27 mouse cellular contexts compared by ENCODE assay signal in the genomic region with DNA sequence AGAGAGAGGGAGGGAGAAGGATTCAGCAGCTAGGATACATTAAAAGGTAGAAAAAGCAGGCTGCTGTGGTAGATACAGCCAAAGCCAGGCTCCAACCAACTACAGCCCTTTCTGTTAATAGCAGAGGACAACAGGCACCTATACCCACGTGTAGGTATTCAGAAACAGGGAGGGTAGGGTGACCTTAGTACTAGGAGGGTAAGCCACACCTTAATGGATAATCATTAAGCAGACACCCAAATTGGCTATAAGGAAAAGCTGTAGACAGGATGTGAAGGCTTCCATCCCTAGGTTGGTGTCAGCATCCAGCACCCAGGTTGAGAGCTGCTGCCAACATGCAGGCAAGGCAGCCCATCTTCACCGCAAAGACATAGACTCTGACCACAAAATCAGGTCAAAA. TPM values are rescaled to one million over a fixed set of nuclear protein-coding genes. Genes with fewer than 3 reads are reported as not detected.
DNase-seq lines count a peak whose midpoint lies in the region; ATAC-seq lines count a peak whose summit lies in the region.
"Had no signal": no experiment of that assay in that cellular context is flagged by ENCODE, and none has a peak within 500 bp of the region (broad histone marks: within the 10 kb centered on the region; RNA-seq: fewer than 3 reads in every experiment).

No protein-coding gene starts in this region.

- peaks cover 11% of the 10 kb centered on the region for H3K4me1 ChIP-seq in kidney, embryonic 16.5 days (ENCODE audit: insufficient read depth, low read length)
- H3K4me1 ChIP-seq in midbrain, embryonic 13.5 days (replicated peaks) = peaks cover 17% of the 10 kb centered on the region
- peaks cover 9% of the 10 kb centered on the region for H3K4me1 ChIP-seq in midbrain, embryonic 11.5 days (ENCODE audit: control insufficient read depth, insufficient read depth, low read length)
- H3K4me1 ChIP-seq in liver, embryonic 13.5 days (replicated peaks) = peaks cover 24% of the 10 kb centered on the region

- ATAC-seq in kidney, embryonic 16.5 days (ENCODE audit: low FRiP score, low TSS enrichment) = no peak
- ATAC-seq in midbrain, embryonic 13.5 days = no peak
- ATAC-seq in midbrain, embryonic 11.5 days (ENCODE audit: low FRiP score) = no peak
- ATAC-seq in liver, embryonic 13.5 days (ENCODE audit: low read depth) = no peak
- ATAC-seq: forebrain, embryonic 16.5 days had no signal

- peaks cover 5% of the 10 kb centered on the region; the same call in 1 of the 2 replicates for H3K36me3 ChIP-seq in kidney, embryonic 16.5 days (ENCODE audit: insufficient read depth, low read length)
- peaks cover 23% of the 10 kb centered on the region for H3K36me3 ChIP-seq in midbrain, embryonic 13.5 days
- H3K36me3 ChIP-seq in midbrain, embryonic 11.5 days (ENCODE audit: control insufficient read depth, insufficient read depth, low read length) = no peaks in the 10 kb centered on the region; the same call in 1 of the 2 replicates
- peaks cover 20% of the 10 kb centered on the region for H3K36me3 ChIP-seq in liver, embryonic 13.5 days

- H3K4me3 ChIP-seq in kidney, embryonic 16.5 days (ENCODE audit: low read length) = no peak overlapping the region
- peak overlapping the region; percentile 62; the same call in 1 of the 2 replicates for H3K4me3 ChIP-seq in midbrain, embryonic 13.5 days (replicated peaks)
- H3K4me3 ChIP-seq in midbrain, embryonic 11.5 days (ENCODE audit: low read depth, low read length) = no peak overlapping the region
- H3K4me3 ChIP-seq in liver, embryonic 13.5 days (replicated peaks) = 0 out of 2 replicates have a peak overlapping the region, but pooled peaks have one; percentile 71

- no peak overlapping the region for H3K27ac ChIP-seq in kidney, embryonic 16.5 days (ENCODE audit: low read length)
- no peak overlapping the region for H3K27ac ChIP-seq in midbrain, embryonic 13.5 days
- no peak overlapping the region for H3K27ac ChIP-seq in midbrain, embryonic 11.5 days (ENCODE audit: low read depth, low read length)
- H3K27ac ChIP-seq in liver, embryonic 13.5 days = no peak overlapping the region; the same call in 1 of the 2 replicates
- H3K27ac ChIP-seq: embryonic facial prominence, embryonic 13.5 days; hindbrain, embryonic 14.5 days; left cerebral cortex, adult 2 months had no signal

- DNase-seq in kidney, adult 9 months = peak; percentile 47
- DNase-seq in midbrain, embryonic 11.5 days (ENCODE audit: low spot score, missing footprints) = no peak
- DNase-seq in liver, embryonic 13.5 days = no peak
- no peak for DNase-seq in layer of hippocampus, adult 11-12 months (ENCODE audit: low spot score)
- DNase-seq in layer of hippocampus, postnatal 36 days = no peak
- DNase-seq: adrenal gland, postnatal 36 days; B cell, adult 2 months; cerebellum, adult 11-12 months; cerebellum, postnatal 14 days; heart, postnatal 10 days; left cerebral cortex, postnatal 4 days; lung, embryonic 14.5 days; lung, postnatal 4 days; midbrain, embryonic 14.5 days; right cerebral cortex, postnatal 25 days; thymus, adult 2 months had no signal

- H3K9me3 ChIP-seq in kidney, embryonic 16.5 days (ENCODE audit: low read length) = no peaks in the 10 kb centered on the region
- H3K9me3 ChIP-seq in midbrain, embryonic 13.5 days = no peaks in the 10 kb centered on the region
- no peaks in the 10 kb centered on the region for H3K9me3 ChIP-seq in midbrain, embryonic 11.5 days (ENCODE audit: control insufficient read depth, low read length)
- no peaks in the 10 kb centered on the region for H3K9me3 ChIP-seq in liver, embryonic 13.5 days (replicated peaks)
- H3K9me3 ChIP-seq: embryonic facial prominence, embryonic 13.5 days had no signal

- H3K27me3 ChIP-seq in kidney, embryonic 16.5 days (ENCODE audit: insufficient read depth, low read length) = no peaks in the 10 kb centered on the region
- H3K27me3 ChIP-seq in midbrain, embryonic 13.5 days = no peaks in the 10 kb centered on the region
- no peaks in the 10 kb centered on the region for H3K27me3 ChIP-seq in midbrain, embryonic 11.5 days (ENCODE audit: control insufficient read depth, insufficient read depth, low read length)
- no peaks in the 10 kb centered on the region for H3K27me3 ChIP-seq in liver, embryonic 13.5 days
- H3K27me3 ChIP-seq: embryonic facial prominence, embryonic 13.5 days had no signal

- no peak overlapping the region for H3K4me2 ChIP-seq in kidney, embryonic 16.5 days (replicated peaks; ENCODE audit: low read depth, low read length)
- H3K4me2 ChIP-seq in midbrain, embryonic 13.5 days (replicated peaks) = 0 out of 2 replicates have a peak overlapping the region, but pooled peaks have one; percentile 67
- H3K4me2 ChIP-seq in midbrain, embryonic 11.5 days = no peak overlapping the region
- peak overlapping the region; percentile 85 for H3K4me2 ChIP-seq in liver, embryonic 13.5 days

- WGBS in kidney, embryonic 16.5 days = 78% methylated on average over 2 of the region's 2 CpGs
- 85% methylated on average over 2 of the region's 2 CpGs for WGBS in midbrain, embryonic 13.5 days
- WGBS in midbrain, embryonic 11.5 days = 89% methylated on average over 2 of the region's 2 CpGs
- WGBS in liver, embryonic 13.5 days (ENCODE audit: insufficient replicate concordance) = 68% methylated on average over 2 of the region's 2 CpGs

- no peak overlapping the region for H3K9ac ChIP-seq in kidney, embryonic 16.5 days (replicated peaks; ENCODE audit: low read length)
- no peak overlapping the region for H3K9ac ChIP-seq in midbrain, embryonic 13.5 days (replicated peaks)
- no peak overlapping the region for H3K9ac ChIP-seq in midbrain, embryonic 11.5 days (ENCODE audit: low read length)
- no peak overlapping the region for H3K9ac ChIP-seq in liver, embryonic 13.5 days

RNA-seq across cellular contexts. Expression of a gene that starts 1.4 kb away (rescaled TPM):
- polyA plus RNA-seq in kidney, embryonic 16.5 days (2015; fragmentation: Nextera tagmentation; extraction: Ambion mirVana) = 11.7 and 13.3 TPM in 2 replicates
- 7.7 and 8.1 TPM in 2 replicates for polyA plus RNA-seq in midbrain, embryonic 13.5 days (2015; fragmentation: Nextera tagmentation; extraction: Ambion mirVana)
- polyA plus RNA-seq in midbrain, embryonic 11.5 days (2014; fragmentation: Nextera tagmentation; extraction: Ambion mirVana) = 7.9 and 8.3 TPM in 2 replicates
- polyA plus RNA-seq in liver, embryonic 13.5 days (2015; fragmentation: Nextera tagmentation; extraction: Ambion mirVana) = 7.0 and 7.7 TPM in 2 replicates
- 1 to 10 TPM; 5.9 to 6.9 TPM for total RNA-seq in layer of hippocampus, postnatal 36 days (2021)

RNA-seq across cellular contexts. Expression of a gene that starts 1.7 kb away (rescaled TPM):
- 44.5 and 48.8 TPM in 2 replicates for polyA plus RNA-seq in kidney, embryonic 16.5 days (2015; fragmentation: Nextera tagmentation; extraction: Ambion mirVana)
- 54.0 and 60.0 TPM in 2 replicates for polyA plus RNA-seq in midbrain, embryonic 13.5 days (2015; fragmentation: Nextera tagmentation; extraction: Ambion mirVana)
- polyA plus RNA-seq in midbrain, embryonic 11.5 days (2014; fragmentation: Nextera tagmentation; extraction: Ambion mirVana) = 88.7 and 89.8 TPM in 2 replicates
- polyA plus RNA-seq in liver, embryonic 13.5 days (2015; fragmentation: Nextera tagmentation; extraction: Ambion mirVana) = 38.0 and 52.5 TPM in 2 replicates
- 10 to 100 TPM; 39.0 to 40.8 TPM for total RNA-seq in layer of hippocampus, postnatal 36 days (2021)

RNA-seq across cellular contexts. Expression of a gene that starts 36.9 kb away (rescaled TPM):
- polyA plus RNA-seq in kidney, embryonic 16.5 days (2015; fragmentation: Nextera tagmentation; extraction: Ambion mirVana) = 2.2 and 2.5 TPM in 2 replicates
- polyA plus RNA-seq in midbrain, embryonic 13.5 days (2015; fragmentation: Nextera tagmentation; extraction: Ambion mirVana) = 3.8 and 4.7 TPM in 2 replicates
- polyA plus RNA-seq in midbrain, embryonic 11.5 days (2014; fragmentation: Nextera tagmentation; extraction: Ambion mirVana) = 2.7 and 3.7 TPM in 2 replicates
- 0.17 and 0.28 TPM in 2 replicates for polyA plus RNA-seq in liver, embryonic 13.5 days (2015; fragmentation: Nextera tagmentation; extraction: Ambion mirVana)
- 1 to 10 TPM; 5.4 to 6.5 TPM for total RNA-seq in layer of hippocampus, postnatal 36 days (2021)

RNA-seq across cellular contexts. Expression of a gene that starts 45.4 kb away (rescaled TPM):
- polyA plus RNA-seq in kidney, embryonic 16.5 days (2015; fragmentation: Nextera tagmentation; extraction: Ambion mirVana) = not detected in 2 replicates
- polyA plus RNA-seq in midbrain, embryonic 13.5 days (2015; fragmentation: Nextera tagmentation; extraction: Ambion mirVana) = not detected in 2 replicates
- polyA plus RNA-seq in midbrain, embryonic 11.5 days (2014; fragmentation: Nextera tagmentation; extraction: Ambion mirVana) = not detected in 2 replicates
- polyA plus RNA-seq in liver, embryonic 13.5 days (2015; fragmentation: Nextera tagmentation; extraction: Ambion mirVana) = not detected in 2 replicates
- total RNA-seq in layer of hippocampus, postnatal 36 days (2021) = not detected
- total RNA-seq: adrenal gland, postnatal 36 days; heart, postnatal 10 days; layer of hippocampus, adult 8-10 months; left cerebral cortex, adult 2 months; left cerebral cortex, postnatal 4 days; neutrophil, adult 5-6 weeks had no signal
- polyA plus RNA-seq: embryonic facial prominence, embryonic 13.5 days; forebrain, embryonic 16.5 days; heart, embryonic 11.5 days; hindbrain, embryonic 14.5 days; lung, embryonic 14.5 days; midbrain, embryonic 14.5 days; myocyte; stomach, embryonic 16.5 days; thymus, adult 2 months had no signal

RNA-seq across cellular contexts. Expression of a gene that starts 54.4 kb away (rescaled TPM):
- not detected in 2 replicates for polyA plus RNA-seq in kidney, embryonic 16.5 days (2015; fragmentation: Nextera tagmentation; extraction: Ambion mirVana)
- not detected in 2 replicates for polyA plus RNA-seq in midbrain, embryonic 13.5 days (2015; fragmentation: Nextera tagmentation; extraction: Ambion mirVana)
- not detected in 2 replicates for polyA plus RNA-seq in midbrain, embryonic 11.5 days (2014; fragmentation: Nextera tagmentation; extraction: Ambion mirVana)
- not detected in 2 replicates for polyA plus RNA-seq in liver, embryonic 13.5 days (2015; fragmentation: Nextera tagmentation; extraction: Ambion mirVana)
- not detected for total RNA-seq in layer of hippocampus, postnatal 36 days (2021)
- total RNA-seq: heart, postnatal 10 days; layer of hippocampus, adult 8-10 months; left cerebral cortex, adult 2 months; left cerebral cortex, postnatal 4 days; neutrophil, adult 5-6 weeks had no signal
- polyA plus RNA-seq: embryonic facial prominence, embryonic 13.5 days; forebrain, embryonic 16.5 days; heart, embryonic 11.5 days; hindbrain, embryonic 14.5 days; lung, embryonic 14.5 days; midbrain, embryonic 14.5 days; myocyte; stomach, embryonic 16.5 days had no signal

Comparison
In these comparisons a context has a peak if more than half of its experiments do, and no peak if none do; other contexts are left out.
1. H3K4me2 ChIP-seq: peak in midbrain, embryonic 13.5 days (single experiment) and liver, embryonic 13.5 days (single experiment); none in kidney, embryonic 16.5 days (single experiment) and midbrain, embryonic 11.5 days (single experiment).
2. H3K4me3 ChIP-seq: peak in midbrain, embryonic 13.5 days (single experiment) and liver, embryonic 13.5 days (single experiment); none in kidney, embryonic 16.5 days (single experiment) and midbrain, embryonic 11.5 days (single experiment).